Mouse (Mus musculus) stomach, postnatal 0 days (tissue): ENCODE measurements around the gene Atox1.

Experiments used
- CTCF ChIP-seq: IDR thresholded peaks from 2 replicates; pipeline ENCODE4 v1.5.1; 2016; ENCODE audit warnings: antibody characterized with exemption, low read depth, mild to moderate bottlenecking, moderate library complexity
- EP300 ChIP-seq: optimal IDR thresholded peaks from 2 replicates; pipeline ENCODE3; 2016; ENCODE audit warnings: antibody characterized with exemption

- TF ChIP-seq EP300 (no peak), CTCF (no peak)
Observed at GRCm38 (mm10) chr11:55468012-55468411, 7.0 kb upstream of the Atox1 start.
